Mouse (Mus musculus): ENCODE data around the gene Fgfr2.

DNA sequence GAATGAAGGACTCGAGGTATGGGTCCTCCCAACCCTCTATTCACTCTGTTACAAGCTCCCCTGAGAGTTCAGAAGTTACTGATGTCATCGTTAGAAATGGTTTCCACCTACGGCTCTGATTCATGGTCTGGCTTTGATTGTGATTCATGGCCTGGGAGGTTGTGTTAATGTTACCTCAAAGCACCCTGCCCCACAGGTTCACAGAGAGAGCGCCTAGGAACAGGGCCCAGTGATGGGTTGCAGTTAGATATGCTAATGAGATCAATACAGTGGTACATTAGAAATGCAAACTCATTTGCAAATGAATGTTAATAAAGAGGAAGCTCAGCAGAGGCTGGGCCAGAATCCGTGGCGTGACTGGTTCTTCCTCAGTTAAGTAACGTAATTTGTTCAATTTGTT, 1467.1 kb downstream of the Fgfr2 start:
- TF ChIP-seq POLR2A (IDR thresholded peaks at IDR 0.05; ENCODE audit: insufficient read length, low read depth), result no peak
- TF ChIP-seq SRF (IDR thresholded peaks at IDR 0.05; ENCODE audit: control insufficient read depth, insufficient read length, low read depth), result no peak
- TF ChIP-seq POLR2AphosphoS2 (IDR thresholded peaks at IDR 0.05; ENCODE audit: insufficient read length, low read depth), result no peak
- TF ChIP-seq MAX (IDR thresholded peaks at IDR 0.05; ENCODE audit: low read depth), result no peak
- TF ChIP-seq USF1 (IDR thresholded peaks at IDR 0.05; ENCODE audit: low read depth), result no peak
- TF ChIP-seq TCF12 (IDR thresholded peaks at IDR 0.05; ENCODE audit: insufficient read depth, poor library complexity, severe bottlenecking), result no peak
